Comparison of ENCODE assay signal across 21 mouse cellular contexts in the genomic region with DNA sequence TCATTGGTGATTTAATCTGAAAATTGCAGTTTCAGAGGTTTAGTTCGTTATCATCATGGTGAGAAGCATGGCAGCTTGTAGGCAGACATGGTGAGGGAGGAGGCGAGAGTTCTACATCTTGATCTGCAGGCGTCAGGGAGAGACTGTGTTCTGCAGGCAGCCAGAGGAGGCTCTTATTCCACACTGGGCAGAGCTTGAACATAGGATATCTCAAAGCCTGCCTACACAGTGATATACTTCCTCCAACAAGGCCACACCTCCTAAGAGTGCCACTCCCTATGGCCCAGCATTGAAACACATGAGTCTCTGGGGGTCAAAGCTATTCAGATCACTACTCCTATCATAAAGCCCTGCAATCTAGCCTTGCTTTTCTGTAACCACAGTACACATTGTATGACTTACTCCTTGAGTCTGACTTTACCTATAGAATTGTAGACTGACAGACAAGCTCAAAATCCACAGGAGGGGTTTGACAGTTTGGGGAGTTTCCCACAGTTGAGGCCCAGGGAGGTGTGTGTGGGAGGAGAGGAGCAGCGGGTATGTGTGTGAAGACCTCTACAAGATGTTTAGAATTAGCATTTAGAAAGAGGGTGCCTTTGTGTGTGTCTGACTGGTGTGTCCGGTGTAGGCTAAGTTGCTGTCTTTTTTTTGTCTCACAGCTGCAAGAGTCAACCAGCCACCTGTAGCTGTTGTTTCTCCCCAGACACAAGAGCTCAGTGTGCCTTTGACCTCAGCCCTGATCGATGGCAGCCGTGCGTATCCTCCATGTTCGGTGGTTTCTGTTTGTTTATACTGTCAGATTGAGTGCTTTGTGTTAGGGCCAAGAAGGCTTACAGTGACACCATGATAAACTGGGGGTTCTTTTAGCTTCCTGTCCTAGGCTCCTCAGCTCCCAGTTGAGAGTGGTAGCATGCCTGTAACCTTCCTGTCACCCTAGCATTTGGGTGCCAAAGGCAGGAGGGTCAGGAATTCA. TPM values are rescaled to one million over a fixed set of nuclear protein-coding genes. Genes with fewer than 3 reads are reported as not detected.
A peak's percentile ranks its signal among the peaks of the same experiment; 100 is the strongest.
DNase-seq lines count a peak whose midpoint lies in the region; ATAC-seq and TF ChIP-seq lines count a peak whose summit lies in the region.
"Had no signal": no experiment of that assay in that cellular context is flagged by ENCODE, and none has a peak within 500 bp of the region (broad histone marks: within the 10 kb centered on the region; RNA-seq: fewer than 3 reads in every experiment).

No protein-coding gene starts in this region.

- no peak for TF ChIP-seq POLR2A in bone marrow, adult 2 months (IDR thresholded peaks at IDR 0.05; ENCODE audit: borderline replicate concordance, control insufficient read depth, low read depth, low read length)

- no peak for DNase-seq in kidney, adult 11 months
- DNase-seq in splenic B cell, adult 2 months (ENCODE audit: low read depth, low spot score), result peak; percentile 6
- DNase-seq in lung, postnatal 10 days, result no peak
- DNase-seq in left cerebral cortex, adult 2 months (ENCODE audit: extremely low spot score in 1 of 2, low spot score in 2 of 2), result no peak
- DNase-seq: cerebellum, adult 18-20 months; kidney, adult 8-10 months; right cerebral cortex, postnatal 4 days; thymus, postnatal 36 days had no signal

- intact Hi-C loops in left cerebral cortex, adult 2 months (cut with DNase I), result no loop called here

- ATAC-seq in kidney, embryonic 16.5 days (ENCODE audit: low FRiP score, low TSS enrichment), result peak; percentile 79
- peak; percentile 85 for ATAC-seq in CD4-positive, CD25-positive, alpha-beta regulatory T cell, adult 4 months
- ATAC-seq: lung, postnatal 0 days; Patski had no signal

- no peaks in the 10 kb centered on the region for H3K36me3 ChIP-seq in kidney, embryonic 16.5 days (ENCODE audit: insufficient read depth, low read length)
- no peaks in the 10 kb centered on the region for H3K36me3 ChIP-seq in splenic B cell, adult 2 months (ENCODE audit: control insufficient read depth, insufficient read depth, low read length, poor library complexity, severe bottlenecking)
- H3K36me3 ChIP-seq: embryonic facial prominence, embryonic 15.5 days; forebrain, embryonic 12.5 days; heart, embryonic 15.5 days; limb, embryonic 13.5 days; neural tube, embryonic 13.5 days had no signal

- H3K4me3 ChIP-seq in kidney, embryonic 16.5 days (ENCODE audit: low read length), result no peak overlapping the region
- H3K4me3 ChIP-seq in bone marrow, adult 2 months (replicated peaks; ENCODE audit: control insufficient read depth, low read depth, low read length), result no peak overlapping the region
- no peak overlapping the region for H3K4me3 ChIP-seq in left cerebral cortex, adult 2 months
- H3K4me3 ChIP-seq: embryonic facial prominence, embryonic 15.5 days; forebrain, embryonic 12.5 days; heart, embryonic 15.5 days; layer of hippocampus, adult 2 months; limb, embryonic 13.5 days; neural tube, embryonic 13.5 days had no signal

- peak overlapping the region; percentile 70; the same call in 1 of the 2 replicates for H3K27ac ChIP-seq in kidney, embryonic 16.5 days (ENCODE audit: low read length)
- peak overlapping the region; percentile 61 for H3K27ac ChIP-seq in bone marrow, adult 2 months (ENCODE audit: control insufficient read depth, insufficient read depth, low read depth, low read length, poor library complexity)
- no peak overlapping the region for H3K27ac ChIP-seq in left cerebral cortex, adult 2 months
- H3K27ac ChIP-seq: embryonic facial prominence, embryonic 15.5 days; forebrain, embryonic 12.5 days; heart, embryonic 15.5 days; layer of hippocampus, adult 2 months; limb, embryonic 13.5 days; neural tube, embryonic 13.5 days had no signal

- H3K4me2 ChIP-seq in kidney, embryonic 16.5 days (replicated peaks; ENCODE audit: low read depth, low read length), result no peak overlapping the region
- H3K4me2 ChIP-seq: embryonic facial prominence, embryonic 15.5 days; forebrain, embryonic 12.5 days; heart, embryonic 15.5 days; limb, embryonic 13.5 days; neural tube, embryonic 13.5 days had no signal

- peaks cover 22% of the 10 kb centered on the region for H3K4me1 ChIP-seq in kidney, embryonic 16.5 days (ENCODE audit: insufficient read depth, low read length)
- peaks cover 2% of the 10 kb centered on the region for H3K4me1 ChIP-seq in bone marrow, adult 2 months (ENCODE audit: control insufficient read depth, insufficient read depth, low read length)
- H3K4me1 ChIP-seq: embryonic facial prominence, embryonic 15.5 days; forebrain, embryonic 12.5 days; heart, embryonic 15.5 days; neural tube, embryonic 13.5 days had no signal

- TF ChIP-seq CTCF in bone marrow, adult 2 months (IDR thresholded peaks at IDR 0.05; ENCODE audit: control insufficient read depth, insufficient read depth, low read length), result no peak
- TF ChIP-seq CTCF in left cerebral cortex, adult 2 months (IDR thresholded peaks at IDR 0.05), result no peak

- WGBS in kidney, embryonic 16.5 days, result 37% methylated on average over 9 of the region's 9 CpGs
- 71% methylated on average over 9 of the region's 9 CpGs for WGBS in bone marrow, adult 2 months

- 0 out of 2 replicates have a peak overlapping the region, but pooled peaks have one; percentile 11 for H3K9ac ChIP-seq in kidney, embryonic 16.5 days (replicated peaks; ENCODE audit: low read length)
- H3K9ac ChIP-seq: embryonic facial prominence, embryonic 15.5 days; forebrain, embryonic 12.5 days; heart, embryonic 15.5 days; limb, embryonic 13.5 days; neural tube, embryonic 13.5 days had no signal

- no peaks in the 10 kb centered on the region for H3K9me3 ChIP-seq in kidney, embryonic 16.5 days (ENCODE audit: low read length)
- H3K9me3 ChIP-seq: embryonic facial prominence, embryonic 15.5 days; forebrain, embryonic 12.5 days; heart, embryonic 15.5 days; limb, embryonic 13.5 days; neural tube, embryonic 13.5 days had no signal

- no peaks in the 10 kb centered on the region for H3K27me3 ChIP-seq in kidney, embryonic 16.5 days (ENCODE audit: insufficient read depth, low read length)
- H3K27me3 ChIP-seq in splenic B cell, adult 2 months (ENCODE audit: control insufficient read depth, insufficient read depth, low read length, poor library complexity, severe bottlenecking), result no peaks in the 10 kb centered on the region
- H3K27me3 ChIP-seq: embryonic facial prominence, embryonic 15.5 days; forebrain, embryonic 12.5 days; heart, embryonic 15.5 days; limb, embryonic 13.5 days; neural tube, embryonic 13.5 days; Patski had no signal

RNA-seq across cellular contexts. Expression of a gene that starts 21.8 kb away (rescaled TPM):
- polyA plus RNA-seq in kidney, embryonic 16.5 days (2015; fragmentation: Nextera tagmentation; extraction: Ambion mirVana), result 0.76 and 1.4 TPM in 2 replicates
- 1 to 10 TPM in 1 of 2 experiments, under 1 TPM in 1; 0.19 to 1.7 TPM for polyA plus RNA-seq in CD4-positive, CD25-positive, alpha-beta regulatory T cell, adult 4 months (2017; shearing (Covaris generic))
- not detected in 2 replicates for polyA plus RNA-seq in bone marrow, adult 2 months (2011; ENCODE audit: insufficient read depth, insufficient read length, low replicate concordance, missing spikeins)
- 10 to 100 TPM; 30.8 to 31.2 TPM for total RNA-seq in left cerebral cortex, adult 2 months (2021)
- total RNA-seq: granulocyte monocyte progenitor cell, adult 5-6 weeks; monocyte, adult 5-6 weeks had no signal

RNA-seq across cellular contexts. Expression of a gene that starts 35.2 kb away (rescaled TPM):
- polyA plus RNA-seq in kidney, embryonic 16.5 days (2015; fragmentation: Nextera tagmentation; extraction: Ambion mirVana), result 62.1 and 62.5 TPM in 2 replicates
- polyA plus RNA-seq in CD4-positive, CD25-positive, alpha-beta regulatory T cell, adult 4 months (2017; shearing (Covaris generic)), result 10 to 100 TPM; 17.6 to 19.8 TPM
- polyA plus RNA-seq in bone marrow, adult 2 months (2011; ENCODE audit: insufficient read depth, insufficient read length, low replicate concordance, missing spikeins), result 26.5 and 37.7 TPM in 2 replicates
- 10 to 100 TPM; 18.8 to 20.7 TPM for total RNA-seq in left cerebral cortex, adult 2 months (2021)

RNA-seq across cellular contexts. Expression of a gene that starts 35.4 kb away (rescaled TPM):
- polyA plus RNA-seq in kidney, embryonic 16.5 days (2015; fragmentation: Nextera tagmentation; extraction: Ambion mirVana), result 112 and 121 TPM in 2 replicates
- polyA plus RNA-seq in CD4-positive, CD25-positive, alpha-beta regulatory T cell, adult 4 months (2017; shearing (Covaris generic)), result 10 to 100 TPM; 59.1 to 69.9 TPM
- polyA plus RNA-seq in bone marrow, adult 2 months (2011; ENCODE audit: insufficient read depth, insufficient read length, low replicate concordance, missing spikeins), result 19.8 and 37.3 TPM in 2 replicates
- 10 to 100 TPM; 80.0 to 82.9 TPM for total RNA-seq in left cerebral cortex, adult 2 months (2021)
